21 mouse cellular contexts compared by ENCODE assay signal in the genomic region with DNA sequence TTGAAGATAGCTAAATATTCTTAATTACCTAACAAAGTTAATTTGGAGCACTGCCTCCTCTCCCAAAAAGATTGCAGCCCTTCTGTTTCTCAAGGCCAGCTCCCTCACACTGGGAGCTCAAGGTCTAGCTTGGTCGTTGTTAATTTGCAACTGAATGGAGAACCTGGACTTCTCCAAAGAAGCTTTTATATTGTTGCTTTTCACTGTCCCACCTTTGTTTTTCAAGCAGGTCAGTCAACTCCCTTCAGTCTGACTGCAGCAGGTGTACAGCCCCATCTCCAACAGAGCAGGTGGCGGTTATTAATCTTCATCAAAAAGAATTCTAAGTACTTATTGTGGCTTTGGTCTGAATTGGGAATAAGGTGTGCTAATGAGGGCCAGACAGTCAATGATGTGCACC.
DNase-seq lines count a peak whose midpoint lies in the region; TF ChIP-seq lines count a peak whose summit lies in the region.
"Had no signal": no experiment of that assay in that cellular context is flagged by ENCODE, and none has a peak within 500 bp of the region (broad histone marks: within the 10 kb centered on the region; RNA-seq: fewer than 3 reads in every experiment).

No protein-coding gene starts in this region.

- DNase-seq in ES-E14 (ENCODE audit: low read depth, low spot score) = peak; percentile 15
- peak; percentile 68 for DNase-seq in ZHBTc4 (ENCODE audit: low read depth, low spot score)
- no peak for DNase-seq in T-cell, adult 2 months (ENCODE audit: low spot score)
- DNase-seq in right cerebral cortex, postnatal 14 days = no peak
- DNase-seq: adrenal gland, adult 2 months; adrenal gland, postnatal 10 days; adrenal gland, postnatal 25 days; B cell, adult 2 months; cerebellum, adult 11 months; cerebellum, adult 18-20 months; cerebellum, adult 8-10 months; cerebellum, adult 9-11 months; cerebellum, postnatal 14 days; cerebellum, postnatal 36 days; forebrain, postnatal 0 days had no signal

- peak overlapping the region; percentile 83 for H3K27ac ChIP-seq in ES-Bruce4 (ENCODE audit: insufficient read depth, low read length)
- H3K27ac ChIP-seq in ES-E14 (ENCODE audit: insufficient read depth, low read depth, low read length, poor library complexity, severe bottlenecking) = peak overlapping the region; percentile 60; the same call in 1 of the 2 replicates
- H3K27ac ChIP-seq: embryonic facial prominence, embryonic 10.5 days; embryonic facial prominence, embryonic 12.5 days; forebrain, embryonic 13.5 days; forebrain, embryonic 15.5 days had no signal

- in situ Hi-C loops in ES-E14 (cut with MboI; ENCODE audit: low sequenced_read_pairs in 2 of 2, unreplicated experiment in 2 of 2) = no loop called here

- no peak for TF ChIP-seq POLR2A in ES-Bruce4 (IDR thresholded peaks at IDR 0.05; ENCODE audit: insufficient read depth, low read length)

- H3K36me3 ChIP-seq in ES-Bruce4 (ENCODE audit: control insufficient read depth, insufficient read depth, low read length, poor library complexity, severe bottlenecking) = no peaks in the 10 kb centered on the region
- no peaks in the 10 kb centered on the region for H3K36me3 ChIP-seq in ES-E14 (ENCODE audit: control insufficient read depth, insufficient read depth, low read length, poor library complexity, severe bottlenecking)
- H3K36me3 ChIP-seq: embryonic facial prominence, embryonic 10.5 days; embryonic facial prominence, embryonic 12.5 days; forebrain, embryonic 15.5 days had no signal

- H3K4me1 ChIP-seq in ES-Bruce4 (ENCODE audit: control insufficient read depth, insufficient read depth, low read length) (no peaks in the 10 kb centered on the region), ES-E14 (ENCODE audit: control insufficient read depth in 2 of 2, insufficient read depth in 2 of 2, low read length in 2 of 2, poor library complexity in 1 of 2) (no peaks in the 10 kb centered on the region)
- H3K4me1 ChIP-seq: embryonic facial prominence, embryonic 10.5 days; embryonic facial prominence, embryonic 12.5 days; forebrain, embryonic 13.5 days; forebrain, embryonic 15.5 days had no signal

- H3K4me3 ChIP-seq in ES-Bruce4 (ENCODE audit: low read depth, low read length) (no peak overlapping the region), ES-E14 (ENCODE audit: insufficient read depth in 1 of 2, low read depth in 1 of 2, low read length in 2 of 2, poor library complexity in 1 of 2, severe bottlenecking in 1 of 2) (no peak overlapping the region)
- H3K4me3 ChIP-seq: embryonic facial prominence, embryonic 10.5 days; embryonic facial prominence, embryonic 12.5 days; forebrain, embryonic 13.5 days; forebrain, embryonic 15.5 days had no signal

- TF ChIP-seq EP300 in ES-Bruce4 (IDR thresholded peaks at IDR 0.05; ENCODE audit: insufficient read depth, low read depth, low read length) = no peak

- no peak for TF ChIP-seq CTCF in ES-Bruce4 (IDR thresholded peaks at IDR 0.05; ENCODE audit: low read depth, low read length)

- H3K9ac ChIP-seq in ES-Bruce4 (ENCODE audit: low read depth, poor library complexity, severe bottlenecking) = no peak overlapping the region
- no peak overlapping the region for H3K9ac ChIP-seq in ES-E14 (ENCODE audit: insufficient read depth, low read depth, low read length, poor library complexity, severe bottlenecking)
- H3K9ac ChIP-seq: embryonic facial prominence, embryonic 12.5 days; forebrain, embryonic 13.5 days; forebrain, embryonic 15.5 days; forebrain, postnatal 0 days had no signal

- H3K9me3 ChIP-seq in ES-Bruce4 (replicated peaks; ENCODE audit: control insufficient read depth, insufficient read depth, low read length, poor library complexity, severe bottlenecking) (0 out of 2 replicates have a peak, but pooled peaks cover 5% of the 10 kb centered on the region), ES-E14 (ENCODE audit: control insufficient read depth, insufficient read depth, low read depth, low read length) (peaks cover 5% of the 10 kb centered on the region)
- H3K9me3 ChIP-seq: embryonic facial prominence, embryonic 10.5 days; embryonic facial prominence, embryonic 12.5 days; forebrain, embryonic 13.5 days; forebrain, embryonic 15.5 days had no signal

- no peaks in the 10 kb centered on the region for H3K27me3 ChIP-seq in ES-Bruce4 (ENCODE audit: control insufficient read depth, insufficient read depth, low read length, poor library complexity, severe bottlenecking)
- H3K27me3 ChIP-seq: CH12.LX; embryonic facial prominence, embryonic 12.5 days; forebrain, embryonic 13.5 days; forebrain, embryonic 15.5 days had no signal

TF ChIP-seq in ES-E14, 5 proteins besides CTCF, POLR2A, EP300 and RAD21:
- TF ChIP-seq MAFK (IDR thresholded peaks at IDR 0.05; ENCODE audit: insufficient read depth, low read depth, low read length) = no peak
- no peak for TF ChIP-seq ZC3H11A (IDR thresholded peaks at IDR 0.05; ENCODE audit: borderline replicate concordance, low read depth, low read length)

Comparison
In these comparisons a context has a peak if more than half of its experiments do, and no peak if none do; other contexts are left out.
1. DNase-seq: peak in ES-E14 (single experiment) and ZHBTc4 (single experiment); none in T-cell, adult 2 months (single experiment) and right cerebral cortex, postnatal 14 days (single experiment).